Mouse (Mus musculus) kidney, adult 8-10 months (tissue): Measurements from ENCODE around the gene Tnni1.

Experiments used
- DNase-seq, 2 experiments: peaks; one replicate each; pipeline ENCODE4 v3.0.0; 2022

The Tnni1 gene

DNA sequence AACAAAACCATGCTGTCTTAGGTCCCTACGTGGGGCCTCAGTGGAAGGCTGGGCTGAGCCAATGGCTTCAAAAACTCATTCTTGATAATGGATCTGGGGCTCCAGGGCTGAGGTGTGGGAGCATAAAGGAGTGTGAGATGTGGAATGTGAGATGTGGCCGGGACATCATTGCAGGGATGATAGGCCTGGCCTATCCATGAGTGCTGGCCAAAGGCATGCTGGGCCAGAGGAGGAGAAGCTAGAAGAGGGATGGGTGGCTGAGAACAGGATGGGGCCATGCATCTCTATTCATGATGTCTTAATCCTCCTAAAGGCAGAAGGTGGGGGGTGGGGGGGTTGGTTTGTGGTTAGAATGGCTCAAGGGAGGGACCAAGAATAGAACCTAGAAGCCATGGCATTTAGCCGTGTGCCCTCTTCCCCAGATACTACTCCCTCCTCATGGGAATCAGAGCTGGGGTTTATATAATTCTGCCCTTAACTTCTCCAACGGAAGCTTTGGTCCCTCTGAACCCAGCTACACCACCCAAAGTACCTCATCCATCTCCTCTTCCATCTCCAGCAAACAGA, 11.8 kb upstream of the Tnni1 start:
- no peak for DNase-seq

DNA sequence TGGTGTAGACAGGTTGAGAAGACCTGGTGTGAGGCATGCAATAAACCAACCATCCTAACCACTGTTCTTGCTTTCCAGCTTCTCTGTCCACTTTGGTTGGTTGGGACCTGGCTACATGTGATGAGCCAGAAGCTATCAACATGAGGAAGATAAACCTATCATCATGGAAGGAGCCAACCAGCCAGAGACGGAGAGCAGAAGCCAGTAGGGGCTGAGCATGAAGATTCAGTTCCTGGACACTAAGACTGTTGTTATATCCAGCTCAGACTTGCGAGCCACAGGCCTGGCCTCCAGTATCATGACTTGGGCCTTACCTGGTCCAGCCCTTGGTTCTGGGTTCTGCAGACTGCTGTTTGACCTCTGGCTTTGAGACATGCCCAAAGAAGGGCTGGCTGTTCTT, 10.8 kb upstream of the Tnni1 start:
- no peak for DNase-seq

DNA sequence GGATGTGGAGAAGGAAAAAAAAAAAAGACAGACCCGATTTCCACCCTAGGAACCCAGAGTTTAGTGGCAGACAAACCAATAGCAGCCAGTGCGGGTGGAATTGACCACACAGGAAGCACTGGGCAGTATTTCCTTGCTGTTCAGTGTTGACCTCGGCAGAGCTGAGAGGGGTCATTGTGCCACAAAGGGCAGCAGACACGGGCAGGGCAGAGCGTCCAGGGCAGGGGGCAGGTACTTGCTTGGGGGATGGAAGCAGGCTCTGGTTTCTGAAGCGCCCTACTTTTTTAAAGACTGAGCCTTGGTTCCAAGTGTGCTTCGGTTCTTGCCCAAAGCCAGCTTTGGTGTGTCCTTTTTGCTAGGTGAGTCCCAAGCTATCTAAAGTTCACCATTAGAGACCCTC, 9.0 kb upstream of the Tnni1 start:
- no peak for DNase-seq

DNA sequence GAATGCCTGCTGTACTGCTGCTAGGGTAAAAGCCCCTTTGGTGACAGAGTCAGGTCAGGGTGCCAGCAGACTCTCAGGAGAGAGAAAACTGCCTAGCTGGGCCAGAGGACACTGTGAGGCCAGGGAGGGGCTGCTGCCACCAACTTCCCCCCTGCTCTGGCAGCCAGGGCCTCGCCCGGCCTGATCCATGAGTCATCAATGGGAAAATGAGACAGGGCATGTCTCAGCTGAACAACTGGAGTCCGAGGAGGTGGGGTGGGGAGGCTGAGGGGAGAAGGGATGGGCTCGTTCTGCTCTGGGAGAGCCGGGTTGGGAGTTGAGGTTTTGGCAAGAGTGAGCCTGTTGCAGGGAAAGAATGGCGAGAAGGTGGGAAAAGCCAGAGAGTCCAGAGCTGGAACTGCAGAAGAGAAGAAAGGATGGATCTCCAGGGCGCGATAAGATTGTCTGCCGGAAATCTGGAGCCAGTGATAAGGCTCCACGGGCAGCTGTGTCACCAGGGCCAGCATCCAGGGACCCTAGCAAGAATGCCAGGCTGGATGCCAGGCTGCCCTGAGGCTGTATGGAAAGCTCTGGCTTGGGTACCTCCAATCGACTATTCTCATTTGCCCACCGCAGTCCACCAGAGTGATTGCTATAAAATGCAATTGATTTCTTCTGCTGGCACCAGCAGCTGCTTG, 8.2 kb upstream of the Tnni1 start:
- no peak for DNase-seq

DNA sequence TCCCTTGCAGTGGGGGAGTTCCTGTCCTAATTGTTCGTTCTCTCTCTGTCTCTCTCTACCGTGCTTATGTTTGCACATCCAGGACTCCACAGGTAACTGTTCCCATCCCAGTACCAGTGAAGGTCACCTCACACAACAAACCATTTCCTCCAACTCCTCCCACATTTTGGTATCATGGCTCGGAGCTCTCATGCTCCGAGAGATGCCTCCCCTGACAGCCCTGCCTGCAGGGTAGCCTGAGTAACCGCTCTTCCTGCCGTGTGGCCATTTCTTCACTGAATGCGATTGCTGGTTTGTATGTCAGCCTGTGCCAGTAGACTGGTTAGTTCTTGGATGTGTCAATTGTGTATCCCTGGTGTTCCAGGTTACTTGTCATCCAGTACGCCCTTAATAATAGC, 7.7 kb upstream of the Tnni1 start:
- DNase-seq, result no peak

DNA sequence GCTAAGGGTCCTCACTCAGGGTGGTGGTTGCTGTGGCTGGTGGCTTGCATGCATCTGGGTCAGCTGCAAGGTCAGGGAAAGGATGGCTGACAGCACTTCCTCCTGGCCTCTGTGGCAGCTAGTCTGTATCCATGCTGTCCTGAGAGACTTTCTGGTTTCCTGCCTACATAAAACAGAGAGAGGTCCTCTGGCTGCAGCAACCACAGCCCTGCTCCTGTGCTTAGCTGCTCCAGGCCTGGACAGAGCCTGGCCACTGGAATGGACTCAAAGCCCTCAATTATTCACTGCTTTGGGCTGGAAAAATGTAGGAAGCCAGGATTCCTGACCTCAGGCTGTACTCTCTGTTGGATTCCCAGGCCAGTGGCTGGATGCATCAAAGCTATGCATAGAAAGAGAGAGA, 2.6 kb upstream of the Tnni1 start:
- DNase-seq, result no peak

DNA sequence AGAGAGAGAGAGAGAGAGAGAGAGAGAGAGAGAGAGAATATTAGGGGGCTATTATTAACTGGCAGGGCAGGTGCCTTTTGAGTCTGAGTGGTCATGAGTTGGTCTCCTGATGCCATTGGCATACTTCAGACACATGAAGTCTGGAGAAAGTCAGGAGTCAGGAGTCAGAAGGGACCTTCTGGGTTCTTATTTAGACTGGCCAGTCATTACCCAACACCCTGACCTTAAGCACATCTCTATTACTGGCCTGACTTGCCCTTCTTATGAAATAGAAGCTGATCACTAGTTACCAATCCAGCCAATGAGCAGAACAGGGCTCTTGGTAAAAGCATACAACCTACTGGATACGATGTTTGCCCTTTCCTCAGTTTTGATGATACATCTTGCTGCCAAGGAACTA, 2.2 kb upstream of the Tnni1 start:
- DNase-seq, result no peak

DNA sequence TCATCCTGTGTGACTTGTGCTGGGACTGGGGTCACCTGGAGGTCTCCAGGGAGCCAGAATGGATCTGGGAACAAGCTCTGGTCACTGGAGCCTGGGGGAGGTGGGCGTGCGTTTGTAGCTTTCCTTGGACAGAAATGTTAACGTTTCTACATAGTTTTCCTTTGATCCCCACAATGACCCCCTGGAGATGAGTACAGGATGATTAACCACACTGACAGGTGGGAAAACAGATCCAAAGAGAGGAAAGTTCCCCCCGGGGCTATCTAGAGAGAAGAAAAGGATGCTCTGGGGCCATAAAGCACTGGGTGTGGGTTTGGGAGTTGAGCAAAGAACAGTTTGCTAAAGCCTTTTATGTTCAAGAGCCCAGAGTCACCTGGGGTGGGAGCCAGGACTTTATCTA, 1.4 kb downstream of the Tnni1 start:
- DNase-seq, result no peak

DNA sequence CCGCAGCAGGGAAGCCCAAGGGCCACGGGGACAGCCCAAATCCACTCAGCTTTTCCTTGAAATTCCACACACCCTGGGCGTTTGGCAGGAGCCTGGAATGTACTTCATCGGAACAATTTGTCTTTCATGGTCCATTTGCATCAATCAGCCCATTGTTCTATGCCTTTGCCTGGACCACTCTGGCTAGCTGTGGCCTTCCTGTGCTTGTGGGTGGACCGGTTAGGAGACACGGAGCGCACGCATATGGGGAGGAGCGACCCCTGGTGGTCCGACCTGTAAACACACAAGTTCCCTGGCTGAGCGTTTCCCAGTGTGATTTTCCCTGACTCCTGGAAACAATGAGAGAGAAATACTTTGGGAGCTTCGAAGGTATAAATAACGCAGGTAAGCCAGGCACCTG, 2.0 kb downstream of the Tnni1 start:
- DNase-seq, result peak; percentile 48 to 67

DNA sequence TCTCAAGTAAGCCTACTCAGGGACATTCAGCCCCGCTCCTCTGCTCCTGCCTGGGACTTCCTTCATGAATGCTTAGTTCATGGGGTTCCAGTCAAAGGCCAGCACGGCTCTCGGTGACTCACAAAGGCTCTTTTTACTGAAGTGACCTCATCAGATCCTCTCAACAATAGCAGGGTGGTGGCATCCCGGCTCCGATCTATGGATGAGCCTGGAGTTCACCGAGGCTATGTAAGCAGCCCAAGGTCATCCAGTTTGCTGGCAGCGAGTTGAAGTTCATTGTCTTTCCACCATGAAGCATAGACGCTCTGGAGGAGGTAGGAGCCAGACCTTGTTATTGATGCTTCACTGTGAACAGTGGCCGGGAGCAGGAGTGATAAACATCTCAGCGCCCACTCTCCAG, 3.6 kb downstream of the Tnni1 start:
- DNase-seq, result no peak

DNA sequence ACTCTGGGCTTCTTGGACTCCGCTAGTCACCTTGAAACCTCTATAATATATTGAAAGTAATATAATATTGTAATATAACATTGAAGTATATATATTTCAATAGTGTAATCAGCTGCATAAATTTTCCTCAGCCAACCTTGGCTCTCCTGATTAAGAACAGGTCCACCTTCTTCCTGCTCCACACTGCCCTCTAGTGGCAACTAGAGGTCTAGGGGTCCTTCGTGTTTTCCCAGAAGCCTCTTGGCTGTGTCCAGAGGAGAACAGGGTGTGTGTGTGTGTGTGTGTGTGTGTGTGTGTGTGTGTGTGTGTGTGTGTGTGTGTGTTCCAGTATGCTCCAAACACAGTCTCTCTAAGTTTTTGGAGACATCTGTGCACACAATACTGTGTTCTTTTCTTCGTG, 8.6 kb downstream of the Tnni1 start:
- peak; percentile 49 to 77 for DNase-seq

DNA sequence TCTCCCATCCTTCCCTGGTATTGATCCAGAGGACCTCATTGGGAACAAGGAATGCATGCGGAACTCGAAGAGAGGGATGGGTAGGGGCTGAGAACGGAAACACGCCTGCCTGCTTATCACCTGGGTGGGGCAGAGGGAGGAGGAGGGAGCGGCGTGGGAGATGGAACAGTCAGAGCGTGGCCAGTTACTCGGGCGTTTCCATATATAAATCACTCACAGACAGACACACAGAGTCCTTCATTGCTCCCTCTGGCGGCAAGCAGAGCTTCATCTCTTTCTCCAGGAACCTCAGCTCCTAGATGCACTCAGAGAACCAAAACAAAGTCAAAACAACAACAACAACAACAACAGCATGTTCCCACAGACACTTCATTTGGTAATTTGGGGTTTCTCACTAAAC, 9.5 kb downstream of the Tnni1 start:
- DNase-seq, result no peak

DNA sequence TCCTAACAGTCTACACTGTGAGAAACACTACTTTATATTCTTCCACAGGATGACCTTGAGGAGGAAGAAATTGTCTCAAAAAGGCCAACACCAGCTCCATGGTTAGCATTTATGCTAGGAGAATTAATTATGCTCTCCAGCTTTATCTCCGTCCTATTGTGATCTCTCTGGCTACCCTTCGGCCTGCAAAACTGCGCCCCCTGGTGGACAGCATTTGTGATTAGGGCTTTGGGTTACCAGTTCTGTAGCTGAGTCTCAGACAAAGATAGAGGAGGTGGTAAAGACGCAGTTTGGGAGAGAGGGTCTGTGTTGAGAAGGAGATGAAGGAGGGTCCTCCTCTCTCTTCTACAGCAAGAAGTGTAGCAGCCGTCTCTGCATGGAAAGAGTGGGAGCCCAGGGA, 10.6 kb downstream of the Tnni1 start:
- peak in 1 of 2 experiments; percentile 62 for DNase-seq

DNA sequence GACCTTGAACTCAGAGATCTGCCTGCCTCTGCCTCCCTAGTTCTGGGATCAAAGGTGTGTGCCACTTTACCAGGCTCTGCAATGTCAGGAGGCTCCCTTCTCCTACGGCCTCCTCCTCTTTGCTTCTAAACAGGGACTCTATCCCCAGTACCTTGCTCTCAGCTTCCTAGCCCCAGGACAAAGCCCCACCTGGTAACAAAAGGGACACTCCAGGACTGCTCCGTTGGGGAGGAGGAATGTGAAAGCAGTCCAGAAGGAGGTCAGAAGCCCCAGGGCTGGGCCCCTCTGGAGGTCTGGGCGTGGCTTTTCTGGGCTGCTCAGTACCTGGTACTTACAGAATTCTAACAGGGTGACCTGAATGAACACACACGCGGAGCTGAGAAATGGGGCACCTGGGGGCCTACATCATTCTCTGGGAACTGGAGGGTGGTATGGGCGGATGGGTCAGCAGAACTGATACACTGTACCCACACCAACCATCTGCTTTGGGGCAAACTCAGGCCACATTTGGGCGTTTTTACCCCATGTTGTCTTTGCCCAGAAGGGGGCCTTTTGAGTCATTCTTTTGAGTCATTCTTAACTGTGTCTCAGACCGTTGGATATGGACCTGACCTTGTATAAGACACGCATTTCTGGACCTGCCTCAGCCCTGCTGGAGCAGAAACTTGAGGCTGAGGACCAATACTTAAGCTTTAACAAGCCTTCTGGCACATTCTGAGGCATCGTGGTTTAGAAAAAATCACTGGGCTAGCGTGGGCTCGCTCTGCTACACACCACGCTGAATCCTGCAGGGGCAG, 13.1 kb downstream of the Tnni1 start:
- DNase-seq, result no peak

DNA sequence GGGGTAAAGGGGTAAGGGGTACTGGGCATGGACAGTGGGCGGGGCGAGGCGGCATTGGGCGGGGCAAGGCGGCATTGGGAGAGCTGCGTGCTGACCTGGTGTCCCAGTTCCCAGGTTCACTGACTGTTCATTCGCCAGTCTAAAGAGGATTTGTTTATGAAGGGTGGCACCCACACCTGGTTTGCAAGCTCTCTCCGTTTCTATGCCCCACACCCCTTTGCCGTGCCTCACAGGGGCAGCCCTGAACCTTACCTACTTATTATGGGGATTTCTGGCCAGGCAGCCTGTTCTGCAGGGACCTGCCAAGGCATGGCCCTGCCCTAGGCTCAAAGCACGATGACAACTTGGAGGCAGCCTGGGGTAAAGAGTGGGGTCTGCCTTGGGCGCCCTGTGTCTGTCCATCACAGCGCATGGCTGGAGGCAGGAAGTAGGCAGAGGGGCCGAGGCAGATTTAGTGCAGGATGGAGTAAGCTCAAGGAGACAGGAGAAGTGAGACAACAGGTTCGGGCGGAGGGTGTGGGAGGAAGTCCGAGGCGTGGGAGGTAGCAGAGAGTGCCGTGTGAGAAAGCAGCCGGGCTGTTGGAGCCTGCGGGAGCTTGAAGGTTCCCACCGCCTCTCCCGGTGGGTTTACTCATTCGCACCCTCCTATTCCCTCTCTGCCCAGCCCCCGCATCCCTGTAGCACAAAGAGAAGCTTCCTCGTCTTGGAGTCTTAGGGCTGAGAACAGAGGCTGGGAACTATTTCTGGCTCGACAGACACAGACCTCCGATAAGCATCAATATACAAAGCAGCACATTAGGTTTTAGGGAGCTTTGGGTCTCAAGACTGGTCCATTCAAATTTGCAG, 14.4 kb downstream of the Tnni1 start:
- no peak for DNase-seq

DNA sequence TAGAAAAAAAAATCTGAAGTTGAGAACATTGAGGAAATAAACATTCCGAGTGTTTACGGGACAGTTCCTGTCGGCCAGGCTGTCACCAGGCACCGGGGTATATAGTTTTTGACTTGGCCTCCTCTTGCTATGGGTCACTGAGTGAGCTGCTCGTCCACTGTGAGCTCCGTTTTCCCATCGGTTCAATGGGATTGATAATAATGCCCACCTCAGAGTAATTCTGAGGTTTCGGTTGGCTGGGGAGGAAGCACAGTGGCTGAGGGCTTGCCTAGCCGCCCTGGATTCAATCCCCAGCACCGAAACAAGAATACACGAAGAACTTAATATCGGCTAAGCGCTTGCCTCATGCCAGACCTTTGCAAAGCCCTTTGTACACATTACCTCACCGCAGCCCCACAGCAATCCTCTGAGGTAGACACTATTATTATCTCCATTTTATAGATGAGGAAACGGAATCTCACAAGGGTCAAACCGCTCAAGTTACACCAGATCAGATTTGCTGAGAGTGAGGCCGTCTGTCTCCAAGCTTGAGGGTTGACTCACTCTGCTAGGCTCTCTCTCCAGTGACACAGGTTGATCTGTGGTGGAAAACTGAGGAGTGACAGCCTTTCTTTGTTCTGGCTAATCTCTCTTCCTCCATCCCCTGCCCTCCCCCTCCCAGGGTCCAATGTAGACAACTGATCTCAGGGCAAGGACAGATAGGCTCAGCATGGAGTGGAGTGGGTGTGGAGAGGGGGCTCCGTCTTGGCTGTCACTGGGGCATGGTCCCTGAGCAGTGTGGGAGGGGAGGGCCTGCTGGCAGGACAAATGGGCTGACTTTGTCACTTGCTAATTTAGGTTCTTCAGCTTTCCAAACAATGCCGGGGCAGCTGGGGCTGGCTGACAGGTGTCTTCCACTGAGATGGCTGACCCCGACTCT, 15.2 kb downstream of the Tnni1 start:
- DNase-seq, result no peak

DNA sequence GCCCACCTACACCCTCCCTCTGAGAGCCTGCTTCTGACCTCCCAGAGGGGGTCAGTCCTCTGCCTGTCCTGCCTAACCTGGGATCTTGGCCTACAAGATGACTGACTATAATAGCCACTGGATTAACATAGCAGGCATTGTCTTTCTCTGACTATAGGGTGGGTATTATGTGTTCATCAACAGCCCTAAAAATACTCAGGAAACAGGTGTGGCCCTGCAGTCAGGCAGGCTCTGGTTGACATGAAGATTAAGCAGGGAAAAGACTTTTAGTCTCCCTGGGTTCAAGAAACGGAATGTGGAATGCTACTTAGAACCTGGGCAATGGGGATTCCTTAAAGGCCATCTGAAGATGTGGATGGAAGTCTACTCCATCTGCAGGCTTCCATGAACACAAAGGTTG, 19.3 kb downstream of the Tnni1 start:
- DNase-seq, result no peak

DNA sequence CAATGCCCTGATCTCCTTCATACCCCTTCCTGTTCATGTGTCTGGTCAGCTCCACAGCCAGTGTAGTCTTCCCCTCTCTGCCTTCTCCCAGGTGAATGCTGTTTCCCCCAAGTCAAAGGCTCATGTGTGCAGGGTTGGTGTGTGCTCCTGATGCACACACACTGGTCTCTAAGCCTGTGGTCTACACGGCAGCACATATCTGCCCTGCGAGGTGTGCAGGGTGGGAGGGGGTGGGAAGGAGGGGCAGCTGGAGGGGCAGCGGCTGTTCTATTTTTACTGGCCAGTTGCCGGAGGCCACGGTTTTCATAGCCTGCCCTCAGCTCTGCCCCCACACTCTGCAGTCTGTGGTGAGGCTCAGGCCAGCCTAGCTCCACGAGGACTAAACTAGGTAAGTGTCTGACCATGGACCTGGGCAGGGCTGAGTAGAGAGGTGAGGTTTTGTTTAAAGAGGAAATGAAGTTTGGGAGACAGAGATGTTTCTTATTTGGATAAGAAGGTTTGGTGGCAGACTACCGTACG, 19.9 kb downstream of the Tnni1 start:
- DNase-seq, result no peak

DNA sequence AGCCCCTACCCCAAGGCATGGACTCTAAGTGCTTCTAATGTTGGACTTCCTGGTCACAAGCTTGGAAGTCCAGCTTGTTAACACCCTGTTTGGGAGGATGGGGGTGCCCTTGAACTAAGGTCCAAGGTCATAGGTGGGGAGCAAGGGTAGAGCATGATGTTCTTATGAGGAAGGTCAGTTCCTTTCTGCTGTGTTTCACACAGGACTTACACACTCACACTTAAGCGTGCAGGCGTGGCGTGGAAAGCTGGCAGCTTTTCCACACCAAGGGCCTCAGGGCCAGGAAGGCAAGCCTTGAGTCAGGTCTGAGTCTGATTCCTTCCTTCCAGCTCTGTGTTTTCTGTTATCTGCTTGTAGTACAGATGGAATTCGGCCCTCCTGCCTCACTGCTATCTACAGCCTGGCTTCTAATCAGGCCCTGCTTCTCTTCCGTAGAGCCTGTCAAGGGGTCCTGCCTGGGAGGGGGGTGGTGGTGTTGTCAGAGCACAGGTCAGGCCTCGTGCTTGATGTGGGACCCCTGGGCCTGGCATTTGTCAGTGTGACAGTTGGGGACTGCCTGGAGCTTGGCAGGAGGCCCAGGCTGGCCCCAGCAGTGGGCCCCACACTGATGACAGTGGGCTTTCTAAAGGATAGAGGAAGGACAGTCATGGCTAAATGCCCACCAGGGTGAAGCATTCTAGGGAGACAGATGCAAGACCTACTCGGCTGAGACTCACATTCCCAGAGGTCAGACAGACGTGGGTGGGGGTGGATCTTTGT, 21.1 kb downstream of the Tnni1 start:
- no peak for DNase-seq

DNA sequence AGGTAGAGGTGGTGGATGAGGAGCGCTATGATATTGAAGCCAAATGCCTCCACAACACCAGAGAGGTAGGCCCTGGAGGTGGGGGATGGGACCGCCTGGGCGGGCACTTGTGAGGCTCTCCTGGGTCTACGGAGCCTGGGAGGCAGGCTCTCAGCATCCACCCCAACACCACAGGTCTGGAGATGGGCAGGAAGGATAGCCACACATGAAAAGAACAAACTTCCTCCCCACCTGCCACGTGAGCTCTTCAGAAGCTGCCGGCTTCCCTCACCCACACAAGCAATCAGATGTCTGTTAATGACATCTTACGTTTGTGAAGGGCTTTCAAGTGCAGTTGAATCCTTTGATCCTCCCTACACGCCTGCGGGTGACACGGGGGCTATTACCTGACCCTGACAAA, 28.3 kb downstream of the Tnni1 start:
- no peak for DNase-seq

DNA sequence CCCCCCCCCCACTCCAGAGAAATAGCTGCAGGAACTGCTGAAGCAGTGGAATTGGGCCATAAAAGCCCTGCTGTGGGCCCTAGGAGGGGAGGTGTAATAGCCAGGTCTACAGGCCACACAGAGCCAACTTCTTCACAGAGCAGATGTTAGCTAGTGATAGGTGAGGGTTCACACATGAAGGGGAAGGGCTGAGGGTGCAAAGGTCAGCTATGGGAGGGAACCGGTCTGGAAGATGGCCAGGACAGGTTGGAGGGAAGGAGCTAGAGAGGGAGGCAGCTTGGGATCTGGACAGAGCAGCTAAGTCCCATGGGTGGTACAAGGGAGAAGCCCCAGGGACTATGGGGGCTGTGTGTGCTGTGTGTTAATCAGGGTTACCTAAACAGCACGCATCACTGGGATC, 30.9 kb downstream of the Tnni1 start:
- DNase-seq, result peak; percentile 70
